Mouse (Mus musculus): ENCODE measurements around the gene Cap2. TPM values are rescaled to one million over a fixed set of nuclear protein-coding genes. Genes with fewer than 3 reads are reported as not detected.
A peak's percentile ranks its signal among the peaks of the same experiment; 100 is the strongest.

Cap2 gene
- polyA plus RNA-seq, 1 experiment from 2014 or later = 7.3 TPM

DNA sequence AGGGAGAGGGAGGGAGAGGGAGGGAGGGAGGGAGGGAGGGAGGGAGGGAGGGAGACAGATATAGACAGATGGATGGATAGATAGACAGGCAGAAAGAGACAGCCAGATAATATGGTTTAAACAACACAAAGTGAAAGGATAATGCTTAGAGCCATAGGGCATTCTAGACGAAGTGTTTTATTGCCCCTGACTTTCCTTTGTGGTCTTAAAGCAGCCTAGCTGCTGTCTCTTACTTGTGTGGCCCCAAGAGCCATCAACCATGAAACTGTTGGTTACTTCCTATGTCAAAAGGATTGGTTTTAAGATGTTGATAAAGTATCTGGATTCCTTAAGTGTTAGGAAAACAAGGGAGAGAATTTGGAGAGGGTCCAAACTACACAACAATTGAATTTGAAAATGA is 45.6 kb downstream of the Cap2 start:
- Histone ChIP-seq H3K27me3 (ENCODE audit: insufficient read depth, low read length) (no peaks in the 10 kb centered on the region), H3K27ac (ENCODE audit: low read length) (peak overlapping the region; percentile 52; the same call in 1 of the 2 replicates), H3K4me1 (ENCODE audit: insufficient read depth, low read length) (peaks cover 14% of the 10 kb centered on the region), H3K4me3 (ENCODE audit: low read length) (no peak overlapping the region), H3K4me2 (replicated peaks; ENCODE audit: low read depth, low read length) (no peak overlapping the region), H3K9me3 (ENCODE audit: low read length) (no peaks in the 10 kb centered on the region), H3K36me3 (ENCODE audit: insufficient read depth, low read length) (no peaks in the 10 kb centered on the region), H3K9ac (replicated peaks; ENCODE audit: low read length) (no peak overlapping the region)
- WGBS = 8% methylated on average over 1 of the region's 1 CpGs
- peak; percentile 77 for ATAC-seq (ENCODE audit: low FRiP score, low TSS enrichment)

DNA sequence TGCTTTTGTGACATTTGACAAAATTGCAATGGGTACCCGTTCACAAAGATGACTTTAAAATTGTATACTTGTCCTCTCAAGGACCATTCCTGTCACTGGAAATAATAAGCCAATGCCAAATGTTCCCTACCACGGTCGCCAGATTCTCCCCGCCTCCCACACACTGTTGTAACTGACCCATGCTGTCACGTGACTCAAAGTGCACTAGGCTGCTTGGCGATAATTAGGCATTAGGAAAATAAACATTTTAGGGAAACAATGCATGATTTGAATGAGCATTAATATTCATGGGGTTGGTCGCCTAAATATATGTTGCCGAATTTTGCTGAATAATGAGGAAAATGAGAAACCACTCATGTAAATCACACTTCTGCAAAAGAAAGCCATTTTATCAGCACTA is 46.5 kb downstream of the Cap2 start:
- Histone ChIP-seq H3K9ac (replicated peaks; ENCODE audit: low read length) (no peak overlapping the region), H3K36me3 (ENCODE audit: insufficient read depth, low read length) (no peaks in the 10 kb centered on the region), H3K27me3 (ENCODE audit: insufficient read depth, low read length) (no peaks in the 10 kb centered on the region), H3K4me2 (replicated peaks; ENCODE audit: low read depth, low read length) (no peak overlapping the region), H3K4me1 (ENCODE audit: insufficient read depth, low read length) (peaks cover 14% of the 10 kb centered on the region), H3K4me3 (ENCODE audit: low read length) (no peak overlapping the region), H3K9me3 (ENCODE audit: low read length) (no peaks in the 10 kb centered on the region), H3K27ac (ENCODE audit: low read length) (peak overlapping the region; percentile 52; the same call in 1 of the 2 replicates)
- WGBS = 42% methylated on average over 8 of the region's 8 CpGs
- ATAC-seq (ENCODE audit: low FRiP score, low TSS enrichment) = no peak

DNA sequence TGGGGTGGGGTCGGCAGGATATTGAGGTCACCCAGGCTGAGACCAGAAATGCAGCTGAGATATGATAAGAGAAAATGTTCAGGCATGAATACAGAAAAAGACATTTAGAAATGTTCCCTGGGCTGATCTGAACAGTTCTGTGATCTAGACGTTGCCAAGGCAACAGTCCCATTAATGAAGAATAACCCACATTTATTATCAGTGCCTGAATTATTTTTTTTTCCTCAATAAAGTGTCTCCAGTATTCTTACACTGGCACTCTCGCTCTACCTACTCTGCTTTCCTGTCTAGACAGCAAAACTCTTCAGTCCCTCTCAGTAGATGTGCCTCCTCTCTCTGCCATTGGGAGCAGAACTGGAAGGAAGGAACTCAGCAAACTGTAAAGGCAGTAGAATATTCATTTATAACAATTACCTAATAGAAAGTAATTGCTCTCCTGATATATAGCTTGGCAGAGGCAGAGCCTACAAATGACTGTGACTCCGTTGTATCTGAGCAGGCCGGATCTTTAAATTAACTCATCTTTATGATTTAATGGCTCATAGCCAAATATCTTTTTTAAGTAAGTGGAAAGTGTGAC is 47.0 kb downstream of the Cap2 start:
- H3K4me1 ChIP-seq (ENCODE audit: insufficient read depth, low read length) = peaks cover 14% of the 10 kb centered on the region
- H3K27me3 ChIP-seq (ENCODE audit: insufficient read depth, low read length) = no peaks in the 10 kb centered on the region
- H3K9me3 ChIP-seq (ENCODE audit: low read length) = no peaks in the 10 kb centered on the region
- no peaks in the 10 kb centered on the region for H3K36me3 ChIP-seq (ENCODE audit: insufficient read depth, low read length)
- 68% methylated on average over 5 of the region's 5 CpGs for WGBS
- no peak overlapping the region for H3K4me2 ChIP-seq (replicated peaks; ENCODE audit: low read depth, low read length)
- no peak overlapping the region for H3K27ac ChIP-seq (ENCODE audit: low read length)
- H3K9ac ChIP-seq (replicated peaks; ENCODE audit: low read length) = no peak overlapping the region
- no peak for ATAC-seq (ENCODE audit: low FRiP score, low TSS enrichment)
- no peak overlapping the region for H3K4me3 ChIP-seq (ENCODE audit: low read length)

DNA sequence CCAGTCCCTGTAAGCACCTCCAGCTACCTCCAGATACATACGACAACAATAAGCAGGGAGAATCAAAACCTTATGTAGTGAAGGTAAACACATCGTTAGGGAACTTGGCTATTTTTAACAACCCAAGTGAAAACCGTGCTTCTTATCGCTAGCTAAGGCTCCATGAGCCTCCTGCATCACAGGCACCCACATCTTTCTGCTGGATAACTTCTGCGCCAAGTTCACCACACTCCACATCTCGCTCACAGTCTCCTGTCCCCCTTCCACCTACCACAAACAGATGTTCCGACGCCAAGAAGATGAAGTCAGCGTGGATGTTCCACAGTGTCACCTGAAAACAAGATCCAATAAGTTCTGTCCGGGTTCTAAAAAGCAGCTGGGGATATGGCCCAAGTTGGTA is 49.0 kb downstream of the Cap2 start:
- Histone ChIP-seq H3K9ac (replicated peaks; ENCODE audit: low read length) (no peak overlapping the region), H3K4me1 (ENCODE audit: insufficient read depth, low read length) (peaks cover 14% of the 10 kb centered on the region), H3K4me3 (ENCODE audit: low read length) (no peak overlapping the region), H3K4me2 (replicated peaks; ENCODE audit: low read depth, low read length) (no peak overlapping the region), H3K9me3 (ENCODE audit: low read length) (no peaks in the 10 kb centered on the region), H3K27me3 (ENCODE audit: insufficient read depth, low read length) (no peaks in the 10 kb centered on the region), H3K27ac (ENCODE audit: low read length) (no peak overlapping the region), H3K36me3 (ENCODE audit: insufficient read depth, low read length) (no peaks in the 10 kb centered on the region)
- ATAC-seq (ENCODE audit: low FRiP score, low TSS enrichment) = no peak
- WGBS = 90% methylated on average over 10 of the region's 10 CpGs

DNA sequence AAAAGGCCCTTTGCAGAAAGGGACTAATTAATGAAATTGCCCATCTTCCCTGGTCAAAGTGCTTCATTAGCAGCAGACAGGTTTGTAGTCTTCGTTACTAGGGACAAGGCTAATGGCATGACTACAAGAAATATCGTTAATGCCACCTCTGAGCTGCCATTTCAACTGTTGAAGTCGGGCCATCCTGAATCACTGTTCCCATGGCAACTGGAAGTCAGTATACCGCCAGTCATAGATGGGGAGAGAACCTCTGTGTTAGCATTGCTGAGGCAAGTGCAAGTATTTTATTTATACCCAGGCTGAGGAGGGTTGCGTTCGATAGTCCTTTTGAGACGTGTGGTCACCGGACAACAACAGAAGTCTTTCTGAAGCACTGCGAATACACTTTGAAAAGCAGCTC is 53.1 kb downstream of the Cap2 start:
- H3K4me3 ChIP-seq (ENCODE audit: low read length) = no peak overlapping the region
- H3K36me3 ChIP-seq (ENCODE audit: insufficient read depth, low read length) = no peaks in the 10 kb centered on the region
- no peak overlapping the region for H3K4me2 ChIP-seq (replicated peaks; ENCODE audit: low read depth, low read length)
- no peak for ATAC-seq (ENCODE audit: low FRiP score, low TSS enrichment)
- H3K9me3 ChIP-seq (ENCODE audit: low read length) = no peaks in the 10 kb centered on the region; the same call in 1 of the 2 replicates
- H3K4me1 ChIP-seq (ENCODE audit: insufficient read depth, low read length) = no peaks in the 10 kb centered on the region
- H3K27ac ChIP-seq (ENCODE audit: low read length) = no peak overlapping the region
- no peak overlapping the region for H3K9ac ChIP-seq (replicated peaks; ENCODE audit: low read length)
- no peaks in the 10 kb centered on the region for H3K27me3 ChIP-seq (ENCODE audit: insufficient read depth, low read length)
- 86% methylated on average over 9 of the region's 9 CpGs for WGBS

DNA sequence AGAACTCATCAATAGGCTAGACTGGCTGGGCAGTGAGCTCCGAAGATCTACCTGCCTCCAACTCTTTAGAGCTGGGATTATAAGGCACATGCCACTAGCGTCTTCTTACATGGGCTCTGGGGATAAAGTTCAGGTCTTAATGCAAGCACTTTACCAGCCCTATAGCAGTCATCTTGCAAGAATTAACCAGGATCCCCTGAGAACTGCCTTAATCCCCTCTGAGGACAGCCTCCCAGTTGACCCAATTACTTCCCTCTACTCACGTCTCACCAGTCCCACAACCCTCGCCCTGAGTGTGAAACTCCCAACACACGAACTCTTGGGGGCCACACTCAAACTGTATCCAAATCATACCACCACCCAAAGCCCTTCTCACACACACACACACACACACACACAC is 64.3 kb downstream of the Cap2 start:
- Histone ChIP-seq H3K4me1 (ENCODE audit: insufficient read depth, low read length) (peaks cover under 1% of the 10 kb centered on the region; the same call in 1 of the 2 replicates), H3K36me3 (ENCODE audit: insufficient read depth, low read length) (no peaks in the 10 kb centered on the region), H3K4me2 (replicated peaks; ENCODE audit: low read depth, low read length) (no peak overlapping the region), H3K27me3 (ENCODE audit: insufficient read depth, low read length) (no peaks in the 10 kb centered on the region), H3K27ac (ENCODE audit: low read length) (no peak overlapping the region), H3K9ac (replicated peaks; ENCODE audit: low read length) (no peak overlapping the region), H3K9me3 (ENCODE audit: low read length) (no peaks in the 10 kb centered on the region), H3K4me3 (ENCODE audit: low read length) (no peak overlapping the region)
- ATAC-seq (ENCODE audit: low FRiP score, low TSS enrichment) = no peak
- WGBS = 85% methylated on average over 5 of the region's 5 CpGs

DNA sequence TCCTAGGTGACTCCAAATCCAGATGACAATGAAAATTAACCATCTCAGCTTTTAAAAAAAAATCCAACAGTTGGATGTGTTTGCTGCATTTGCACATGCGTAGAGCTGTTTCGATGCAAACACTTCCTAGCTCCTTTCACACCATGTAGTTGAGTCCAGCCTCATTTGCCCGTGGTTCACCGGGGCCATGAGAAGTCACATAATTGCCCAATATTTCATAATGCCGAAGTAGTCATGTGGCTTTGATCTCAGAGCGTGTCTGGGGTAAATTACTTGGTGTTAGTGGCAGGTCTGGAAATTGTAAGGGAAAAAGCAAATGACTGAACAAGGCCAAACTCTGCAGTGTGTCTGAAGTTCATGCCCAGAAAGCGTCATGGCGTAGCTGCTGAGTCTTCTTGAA is 67.8 kb downstream of the Cap2 start:
- Histone ChIP-seq H3K9me3 (ENCODE audit: low read length) (no peaks in the 10 kb centered on the region), H3K4me3 (ENCODE audit: low read length) (no peak overlapping the region), H3K27ac (ENCODE audit: low read length) (no peak overlapping the region), H3K36me3 (ENCODE audit: insufficient read depth, low read length) (no peaks in the 10 kb centered on the region), H3K9ac (replicated peaks; ENCODE audit: low read length) (no peak overlapping the region), H3K27me3 (ENCODE audit: insufficient read depth, low read length) (no peaks in the 10 kb centered on the region), H3K4me2 (replicated peaks; ENCODE audit: low read depth, low read length) (no peak overlapping the region), H3K4me1 (ENCODE audit: insufficient read depth, low read length) (peaks cover 29% of the 10 kb centered on the region)
- 74% methylated on average over 8 of the region's 8 CpGs for WGBS
- no peak for ATAC-seq (ENCODE audit: low FRiP score, low TSS enrichment)

DNA sequence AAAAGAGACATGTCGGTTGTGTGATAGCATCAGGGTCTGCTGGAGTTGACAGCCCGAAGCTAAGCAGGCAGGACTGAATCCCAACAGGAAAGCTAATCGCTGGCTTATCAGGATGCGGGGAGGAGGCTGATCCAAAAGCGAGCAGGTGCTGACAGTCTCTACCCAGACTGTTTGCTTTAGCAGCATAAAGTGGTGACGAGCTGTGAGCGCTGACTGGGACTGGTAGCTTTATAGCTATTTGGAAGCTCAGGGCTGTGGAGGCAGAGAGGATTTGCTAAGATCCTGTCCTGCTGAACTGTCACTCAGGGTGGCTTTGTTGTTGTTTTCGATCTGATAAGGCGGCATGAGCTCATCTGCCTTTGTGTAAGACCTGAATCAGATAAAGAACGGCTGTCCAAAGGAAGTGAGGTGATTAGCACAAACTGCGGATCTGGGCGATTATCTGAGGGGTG is 69.5 kb downstream of the Cap2 start:
- H3K27ac ChIP-seq (ENCODE audit: low read length) = no peak overlapping the region
- no peaks in the 10 kb centered on the region for H3K27me3 ChIP-seq (ENCODE audit: insufficient read depth, low read length)
- ATAC-seq (ENCODE audit: low FRiP score, low TSS enrichment) = no peak
- WGBS = 19% methylated on average over 12 of the region's 12 CpGs
- H3K36me3 ChIP-seq (ENCODE audit: insufficient read depth, low read length) = no peaks in the 10 kb centered on the region
- peak overlapping the region; percentile 37 for H3K4me2 ChIP-seq (replicated peaks; ENCODE audit: low read depth, low read length)
- no peaks in the 10 kb centered on the region for H3K9me3 ChIP-seq (ENCODE audit: low read length)
- H3K4me1 ChIP-seq (ENCODE audit: insufficient read depth, low read length) = peaks cover 29% of the 10 kb centered on the region
- no peak overlapping the region for H3K4me3 ChIP-seq (ENCODE audit: low read length)
- peak overlapping the region; percentile 14; the same call in 1 of the 2 replicates for H3K9ac ChIP-seq (replicated peaks; ENCODE audit: low read length)

DNA sequence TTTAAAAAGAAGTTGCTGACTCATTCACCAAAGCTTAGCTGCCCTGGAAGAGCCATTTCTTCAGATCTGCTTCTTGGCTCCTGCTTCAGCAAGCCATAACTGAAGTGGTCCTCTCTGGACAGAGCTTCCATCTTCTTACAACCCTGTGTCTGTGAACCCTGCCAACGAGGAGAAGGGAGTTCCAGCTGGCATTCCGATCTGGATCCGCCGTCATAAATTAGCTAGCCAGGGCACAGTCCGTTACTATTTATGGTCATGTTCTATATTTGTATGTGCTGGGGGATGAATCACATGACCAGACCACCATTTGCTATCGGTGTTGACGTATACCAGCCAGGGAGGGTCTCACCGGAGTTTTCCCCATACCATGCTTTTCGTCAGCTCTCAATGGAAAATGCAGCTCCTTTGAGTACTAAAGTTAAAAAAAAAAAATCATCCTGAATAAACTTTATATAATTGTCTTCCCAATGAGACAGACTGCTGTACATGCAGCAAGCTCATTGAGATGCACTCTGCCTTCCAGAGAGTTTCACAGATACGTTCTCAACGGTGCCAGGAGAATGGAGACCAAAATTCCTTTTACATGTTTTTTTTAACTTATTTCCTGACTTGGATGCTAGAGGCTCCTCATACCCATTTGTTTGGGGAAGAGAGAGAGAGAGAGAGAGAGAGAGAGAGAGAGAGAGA is 70.5 kb downstream of the Cap2 start:
- Histone ChIP-seq H3K4me1 (ENCODE audit: insufficient read depth, low read length) (peaks cover 29% of the 10 kb centered on the region), H3K4me3 (ENCODE audit: low read length) (peak overlapping the region; percentile 11; the same call in 1 of the 2 replicates), H3K27ac (ENCODE audit: low read length) (no peak overlapping the region), H3K27me3 (ENCODE audit: insufficient read depth, low read length) (no peaks in the 10 kb centered on the region), H3K4me2 (replicated peaks; ENCODE audit: low read depth, low read length) (peak overlapping the region; percentile 34; the same call in 1 of the 2 replicates), H3K36me3 (ENCODE audit: insufficient read depth, low read length) (no peaks in the 10 kb centered on the region), H3K9me3 (ENCODE audit: low read length) (no peaks in the 10 kb centered on the region), H3K9ac (replicated peaks; ENCODE audit: low read length) (no peak overlapping the region)
- WGBS = 45% methylated on average over 11 of the region's 11 CpGs
- ATAC-seq (ENCODE audit: low FRiP score, low TSS enrichment) = no peak

DNA sequence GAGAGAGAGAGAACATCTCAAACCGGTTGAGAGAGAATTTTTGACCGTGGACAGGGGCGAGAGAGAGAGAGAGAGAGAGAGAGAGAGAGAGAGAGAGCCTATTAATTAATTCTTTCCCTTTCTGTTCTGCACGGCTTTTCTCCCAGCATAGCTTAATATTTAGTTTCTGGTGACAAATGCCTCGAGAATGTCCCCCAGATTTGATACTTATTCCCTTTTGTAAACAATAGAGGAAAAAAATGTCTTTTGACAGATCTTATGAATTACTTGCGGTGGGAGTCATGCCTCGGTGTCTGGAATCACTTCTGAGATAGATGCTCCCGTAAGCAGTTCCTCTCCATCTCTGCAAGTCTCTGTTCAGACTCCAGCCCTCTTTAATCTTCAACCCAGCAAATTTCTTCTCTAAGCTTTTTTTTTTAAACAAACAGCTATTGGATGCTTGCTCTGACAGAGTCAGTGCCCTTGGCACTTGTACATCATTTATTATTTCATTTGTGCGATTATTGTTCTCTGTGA is 71.1 kb downstream of the Cap2 start:
- Histone ChIP-seq H3K9ac (replicated peaks; ENCODE audit: low read length) (no peak overlapping the region), H3K27ac (ENCODE audit: low read length) (no peak overlapping the region), H3K36me3 (ENCODE audit: insufficient read depth, low read length) (no peaks in the 10 kb centered on the region), H3K4me1 (ENCODE audit: insufficient read depth, low read length) (peaks cover 29% of the 10 kb centered on the region), H3K9me3 (ENCODE audit: low read length) (no peaks in the 10 kb centered on the region), H3K4me2 (replicated peaks; ENCODE audit: low read depth, low read length) (no peak overlapping the region), H3K27me3 (ENCODE audit: insufficient read depth, low read length) (no peaks in the 10 kb centered on the region), H3K4me3 (ENCODE audit: low read length) (no peak overlapping the region)
- WGBS = 40% methylated on average over 9 of the region's 9 CpGs
- ATAC-seq (ENCODE audit: low FRiP score, low TSS enrichment) = no peak

Data from kidney, embryonic 16.5 days (tissue).